ENCODE assay signal across 8 mouse cellular contexts in genomic region chr11:103247504-103248177, GRCm38 (mm10). TPM values are rescaled to one million over a fixed set of nuclear protein-coding genes. Genes with fewer than 3 reads are reported as not detected.
DNase-seq lines count a peak whose midpoint lies in the region; ATAC-seq lines count a peak whose summit lies in the region.

No protein-coding gene starts in this region.

- H3K4me2 ChIP-seq in hindbrain, embryonic 12.5 days (replicated peaks) = no peak overlapping the region
- no peak overlapping the region for H3K4me2 ChIP-seq in hindbrain, embryonic 11.5 days (replicated peaks; ENCODE audit: low read depth, low read length)

- 78% methylated on average over 11 of the region's 11 CpGs for WGBS in hindbrain, embryonic 12.5 days
- WGBS in hindbrain, embryonic 11.5 days = 86% methylated on average over 11 of the region's 11 CpGs

- no peaks in the 10 kb centered on the region for H3K27me3 ChIP-seq in hindbrain, embryonic 12.5 days
- no peaks in the 10 kb centered on the region for H3K27me3 ChIP-seq in hindbrain, embryonic 11.5 days (ENCODE audit: control insufficient read depth, insufficient read depth, low read length)

- no peak for DNase-seq in hindbrain, embryonic 11.5 days (ENCODE audit: low spot score)
- peak; percentile 65 to 76 for DNase-seq in cerebellum, postnatal 25 days
- peak; percentile 81 for DNase-seq in kidney, adult 9 months
- DNase-seq in left cerebral cortex, postnatal 36 days (ENCODE audit: low spot score in 2 of 2) = peak; percentile 69 to 78
- DNase-seq in right cerebral cortex, adult 2 months (ENCODE audit: low spot score in 2 of 2) = peak; percentile 85 to 86
- no peak for DNase-seq in urinary bladder, adult 18-20 months (ENCODE audit: low spot score in 2 of 2)

- ATAC-seq in hindbrain, embryonic 12.5 days (ENCODE audit: low FRiP score) = peak; percentile 35; the same call in 1 of the 2 replicates
- no peak for ATAC-seq in hindbrain, embryonic 11.5 days (ENCODE audit: low FRiP score)
- ATAC-seq in granulocyte monocyte progenitor cell, adult 5-6 weeks (replicated peaks; ENCODE audit: poor library complexity, severe bottlenecking) = peak; percentile 18; the same call in 1 of the 2 replicates

- H3K27ac ChIP-seq in hindbrain, embryonic 12.5 days = peak overlapping the region; percentile 44
- no peak overlapping the region for H3K27ac ChIP-seq in hindbrain, embryonic 11.5 days (ENCODE audit: low read depth, low read length)

- H3K4me3 ChIP-seq in hindbrain, embryonic 12.5 days = no peak overlapping the region
- H3K4me3 ChIP-seq in hindbrain, embryonic 11.5 days (ENCODE audit: low read depth, low read length) = no peak overlapping the region

- intact Hi-C loops in left cerebral cortex, postnatal 36 days (cut with DNase I) = no loop called here

- H3K9me3 ChIP-seq in hindbrain, embryonic 12.5 days (replicated peaks) = no peaks in the 10 kb centered on the region
- no peaks in the 10 kb centered on the region for H3K9me3 ChIP-seq in hindbrain, embryonic 11.5 days (ENCODE audit: control insufficient read depth, low read length)

- H3K4me1 ChIP-seq in hindbrain, embryonic 12.5 days = peaks cover 35% of the 10 kb centered on the region
- H3K4me1 ChIP-seq in hindbrain, embryonic 11.5 days (replicated peaks; ENCODE audit: control insufficient read depth, insufficient read depth, low read length) = no peaks in the 10 kb centered on the region

- H3K9ac ChIP-seq in hindbrain, embryonic 12.5 days = no peak overlapping the region
- no peak overlapping the region for H3K9ac ChIP-seq in hindbrain, embryonic 11.5 days (ENCODE audit: low read depth, low read length)

- H3K36me3 ChIP-seq in hindbrain, embryonic 12.5 days = no peaks in the 10 kb centered on the region
- H3K36me3 ChIP-seq in hindbrain, embryonic 11.5 days (ENCODE audit: control insufficient read depth, insufficient read depth, low read length) = no peaks in the 10 kb centered on the region

RNA-seq across cellular contexts. Expression of gene Map3k14, which starts 19.6 kb away (rescaled TPM):
- 3.9 and 4.8 TPM in 2 replicates for polyA plus RNA-seq in hindbrain, embryonic 12.5 days (2016; fragmentation: Nextera tagmentation; extraction: Ambion mirVana)
- polyA plus RNA-seq in hindbrain, embryonic 11.5 days (2014; fragmentation: Nextera tagmentation; extraction: Ambion mirVana) = 3.0 and 3.3 TPM in 2 replicates
- 10.9 and 16.7 TPM in 2 replicates for total RNA-seq in granulocyte monocyte progenitor cell, adult 5-6 weeks (2014; fragmentation: Nextera tagmentation)
- 5.2 and 9.6 TPM in 2 replicates for total RNA-seq in granulocyte monocyte progenitor cell, adult 5-6 weeks (2017)
- 1 to 10 TPM; 3.1 to 4.0 TPM for total RNA-seq in left cerebral cortex, postnatal 36 days (2021)

RNA-seq across cellular contexts. Expression of gene Spata32, which starts 29.4 kb away (rescaled TPM):
- 0.21 TPM in 1 of 2 replicates, not detected in the other for polyA plus RNA-seq in hindbrain, embryonic 12.5 days (2016; fragmentation: Nextera tagmentation; extraction: Ambion mirVana)
- not detected in 2 replicates for polyA plus RNA-seq in hindbrain, embryonic 11.5 days (2014; fragmentation: Nextera tagmentation; extraction: Ambion mirVana)
- total RNA-seq in granulocyte monocyte progenitor cell, adult 5-6 weeks (2014; fragmentation: Nextera tagmentation) = 1.4 TPM in 1 of 2 replicates, not detected in the other
- not detected in 2 replicates for total RNA-seq in granulocyte monocyte progenitor cell, adult 5-6 weeks (2017)
- total RNA-seq in left cerebral cortex, postnatal 36 days (2021) = 1 to 10 TPM; 2.0 to 2.4 TPM

RNA-seq across cellular contexts. Expression of gene 1700023F06Rik, which starts 39.3 kb away (rescaled TPM):
- polyA plus RNA-seq in hindbrain, embryonic 12.5 days (2016; fragmentation: Nextera tagmentation; extraction: Ambion mirVana) = 0.34 and 0.71 TPM in 2 replicates
- 0.25 and 0.27 TPM in 2 replicates for polyA plus RNA-seq in hindbrain, embryonic 11.5 days (2014; fragmentation: Nextera tagmentation; extraction: Ambion mirVana)
- total RNA-seq in granulocyte monocyte progenitor cell, adult 5-6 weeks (2014; fragmentation: Nextera tagmentation) = not detected in 2 replicates
- total RNA-seq in granulocyte monocyte progenitor cell, adult 5-6 weeks (2017) = not detected in 2 replicates
- 1 to 10 TPM; 1.8 to 2.4 TPM for total RNA-seq in left cerebral cortex, postnatal 36 days (2021)

Comparison
In these comparisons a context has a peak if more than half of its experiments do, and no peak if none do; other contexts are left out.
1. DNase-seq: peak in cerebellum, postnatal 25 days (2 of 2), kidney, adult 9 months (single experiment), left cerebral cortex, postnatal 36 days (2 of 2) and right cerebral cortex, adult 2 months (2 of 2); none in hindbrain, embryonic 11.5 days (single experiment) and urinary bladder, adult 18-20 months (0 of 2).